Mouse (Mus musculus) lung, postnatal 0 days (tissue): ENCODE measurements at regions not wholly inside any gene's neighbourhood (a gene's known extent, or its start where the extent isn't known, plus 50 kb on each side); places are given as distances from the start of the nearest gene placed in this dataset.

Experiments
- CTCF ChIP-seq: IDR thresholded peaks from 2 replicates; pipeline ENCODE4 v1.5.1; 2016; ENCODE audit warnings: antibody characterized with exemption, mild to moderate bottlenecking
- EP300 ChIP-seq: IDR thresholded peaks from 2 replicates; pipeline ENCODE4 v1.6.1; 2016; ENCODE audit warnings: antibody characterized with exemption, mild to moderate bottlenecking, control low read depth

DNA sequence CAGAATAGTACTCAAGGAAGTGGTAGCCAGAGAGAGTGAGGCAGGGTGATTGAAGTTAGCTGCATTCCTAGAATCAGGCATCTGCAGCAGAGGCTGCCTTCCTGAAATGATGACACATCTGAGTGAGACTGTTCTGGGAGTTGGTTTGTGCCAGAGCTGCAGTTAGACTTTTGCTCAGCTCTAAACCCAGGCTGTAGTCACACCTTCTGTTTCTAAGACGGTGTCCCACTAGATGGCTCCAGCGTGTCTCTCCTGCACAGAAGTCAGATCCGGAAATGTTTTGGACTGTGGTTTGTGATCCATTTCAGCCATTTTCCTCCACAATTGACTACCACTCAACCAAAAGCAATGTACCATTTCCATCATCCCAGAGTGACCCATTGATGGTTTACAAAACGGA is 683.1 kb downstream of the Kcna4 start:
- TF ChIP-seq CTCF (no peak), EP300 (no peak)
